Mouse (Mus musculus) leukemia stem cell, adult 10-12 weeks (primary cell): ENCODE measurements around the gene Ceacam5. TPM values are rescaled to one million over a fixed set of nuclear protein-coding genes. Genes with fewer than 3 reads are reported as not detected.

Source experiments
- polyA plus RNA-seq: library from polyadenylated mRNA; stranded (reverse); fragments of >175 nt; gene quantifications from 2 replicates; pipeline ENCODE4 v1.2.3, GENCODE M21; 2012; ENCODE audit warnings: low replicate concordance

Gene Ceacam5
- not detected in 2 replicates for polyA plus RNA-seq

DNA sequence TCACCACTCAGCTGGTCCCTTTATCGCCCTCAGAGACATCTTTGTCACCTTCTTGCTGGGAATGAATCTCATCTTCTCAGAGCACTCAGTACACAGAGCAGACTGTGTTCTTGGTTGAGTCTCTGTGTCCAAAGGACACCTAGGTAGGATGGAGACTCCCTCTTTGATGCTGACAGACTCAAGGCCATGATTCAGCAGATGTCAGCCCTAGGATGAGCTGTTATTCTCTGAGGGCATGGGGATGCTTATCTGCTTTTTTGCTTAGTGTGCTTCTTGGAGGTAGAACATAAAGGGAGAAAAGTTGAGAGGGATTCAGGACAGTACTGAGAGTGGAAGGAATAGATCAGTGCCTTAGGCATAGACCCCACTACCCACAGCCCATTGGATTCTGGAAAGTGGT, at the start of gene Ceacam5:
Gene Ceacam5 (plus strand): TSS at position 301 of the 400 bp plus-strand sequence.

Other genes with a start within 250 kb of the Ceacam5 start
- 0.16 TPM in 1 of 2 replicates, not detected in the other for gene Ceacam14, start 99.4 kb downstream of the Ceacam5 start, polyA plus RNA-seq
- gene Gm5155, start 158.5 kb downstream of the Ceacam5 start, polyA plus RNA-seq = 0.05 and 0.08 TPM in 2 replicates